Mouse (Mus musculus): ENCODE results near the gene Adra2b. TPM values are rescaled to one million over a fixed set of nuclear protein-coding genes. Genes with fewer than 3 reads are reported as not detected.

The Adra2b gene
- polyA plus RNA-seq, 1 experiment from 2014 or later, result 24.0 TPM

DNA sequence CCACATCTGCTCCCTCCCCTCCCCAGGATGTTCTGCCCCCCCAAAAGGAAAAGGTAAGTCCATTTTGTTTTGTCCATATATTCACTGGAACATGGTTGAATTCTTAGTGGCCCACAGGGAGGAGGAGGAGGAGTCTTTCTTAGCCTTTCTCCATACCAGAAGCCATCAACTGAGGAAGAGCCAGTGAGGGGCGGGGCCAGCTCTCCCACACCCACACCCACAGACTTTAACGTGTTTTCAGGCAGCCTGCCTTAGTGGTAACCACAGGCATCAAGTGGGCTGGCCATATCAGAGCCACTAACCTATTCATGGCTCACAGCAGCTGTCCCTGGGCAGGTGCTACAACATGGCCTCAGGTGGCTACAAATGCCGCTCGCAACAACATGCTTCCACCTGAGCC is 24.2 kb upstream of the Adra2b start:
- WGBS (ENCODE audit: insufficient replicate concordance), result 47% methylated on average over 4 of the region's 4 CpGs
- H3K27me3 ChIP-seq, result peaks cover 51% of the 10 kb centered on the region
- H3K4me3 ChIP-seq (replicated peaks), result no peak overlapping the region
- H3K36me3 ChIP-seq (replicated peaks), result no peaks in the 10 kb centered on the region
- H3K9me3 ChIP-seq (replicated peaks), result no peaks in the 10 kb centered on the region
- no peak overlapping the region for H3K27ac ChIP-seq (replicated peaks)
- H3K4me1 ChIP-seq (replicated peaks), result peaks cover 46% of the 10 kb centered on the region
- no peak overlapping the region for H3K4me2 ChIP-seq
- no peak for ATAC-seq (ENCODE audit: insufficient read depth)
- H3K9ac ChIP-seq, result no peak overlapping the region

GRCm38 (mm10) chr2:127339262-127339661 is 23.7 kb upstream of the Adra2b start:
- H3K9me3 ChIP-seq (replicated peaks), result no peaks in the 10 kb centered on the region
- 68% methylated on average over 6 of the region's 6 CpGs for WGBS (ENCODE audit: insufficient replicate concordance)
- H3K4me1 ChIP-seq (replicated peaks), result peaks cover 43% of the 10 kb centered on the region

DNA sequence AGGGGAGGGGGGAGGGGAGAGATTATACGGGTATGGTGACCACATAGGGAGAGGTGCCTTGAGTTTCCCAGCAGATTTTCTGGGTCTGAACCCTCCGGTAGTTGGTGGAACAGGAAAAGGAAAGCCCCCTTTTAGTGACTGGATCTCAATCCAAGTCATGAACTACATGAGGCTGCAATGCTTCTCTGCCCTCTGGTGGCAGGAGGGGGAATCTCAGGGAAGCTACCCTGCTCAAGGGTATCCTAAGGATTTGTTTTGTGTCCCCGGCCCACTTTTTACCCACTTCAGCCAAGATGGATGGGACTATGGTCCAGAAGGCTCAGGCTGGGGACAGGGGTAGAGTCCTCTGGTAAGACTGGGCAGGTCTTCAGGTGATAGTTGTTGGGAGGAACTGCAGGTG is 21.8 kb upstream of the Adra2b start:
- Histone ChIP-seq H3K9ac (no peak overlapping the region), H3K4me1 (replicated peaks) (peaks cover 27% of the 10 kb centered on the region), H3K4me3 (replicated peaks) (no peak overlapping the region), H3K9me3 (replicated peaks) (no peaks in the 10 kb centered on the region), H3K4me2 (no peak overlapping the region), H3K27ac (replicated peaks) (no peak overlapping the region), H3K27me3 (peaks cover 27% of the 10 kb centered on the region), H3K36me3 (replicated peaks) (no peaks in the 10 kb centered on the region)
- ATAC-seq (ENCODE audit: insufficient read depth), result no peak
- WGBS (ENCODE audit: insufficient replicate concordance), result 11% methylated on average over 3 of the region's 3 CpGs

More at GRCm38 (mm10) chr2:127339262-127339661, 23.7 kb upstream of the Adra2b start:
- Histone ChIP-seq H3K4me3 (replicated peaks) (no peak overlapping the region), H3K27me3 (peaks cover 46% of the 10 kb centered on the region), H3K36me3 (replicated peaks) (no peaks in the 10 kb centered on the region), H3K9ac (no peak overlapping the region), H3K4me2 (no peak overlapping the region), H3K27ac (replicated peaks) (no peak overlapping the region)
- ATAC-seq (ENCODE audit: insufficient read depth), result no peak

DNA sequence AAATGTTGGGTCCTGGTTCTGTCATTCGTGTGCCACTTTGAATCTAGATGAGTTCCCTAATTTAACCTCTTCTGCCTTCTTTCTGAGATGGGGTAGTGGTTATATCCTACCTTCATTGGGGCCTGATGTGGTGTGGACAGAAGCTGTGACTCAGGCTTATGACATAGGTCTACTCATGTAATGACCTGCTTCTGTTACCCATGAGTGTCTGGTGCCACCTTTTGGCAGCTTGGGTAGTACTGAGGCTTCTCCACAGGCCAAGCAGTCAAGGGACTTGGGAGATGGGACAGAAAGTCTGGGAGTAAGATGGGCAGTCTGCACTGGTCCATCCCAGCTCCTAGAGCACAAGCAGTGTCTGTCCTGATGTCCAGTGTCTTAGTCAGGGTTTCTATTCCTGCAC is 16.7 kb upstream of the Adra2b start:
- Histone ChIP-seq H3K36me3 (replicated peaks) (no peaks in the 10 kb centered on the region), H3K4me3 (replicated peaks) (no peak overlapping the region), H3K4me2 (no peak overlapping the region), H3K4me1 (replicated peaks) (no peaks in the 10 kb centered on the region), H3K27me3 (peaks cover 22% of the 10 kb centered on the region), H3K9me3 (replicated peaks) (no peaks in the 10 kb centered on the region), H3K27ac (replicated peaks) (no peak overlapping the region), H3K9ac (no peak overlapping the region)
- 28% methylated on average over 1 of the region's 1 CpGs for WGBS (ENCODE audit: insufficient replicate concordance)
- ATAC-seq (ENCODE audit: insufficient read depth), result no peak

DNA sequence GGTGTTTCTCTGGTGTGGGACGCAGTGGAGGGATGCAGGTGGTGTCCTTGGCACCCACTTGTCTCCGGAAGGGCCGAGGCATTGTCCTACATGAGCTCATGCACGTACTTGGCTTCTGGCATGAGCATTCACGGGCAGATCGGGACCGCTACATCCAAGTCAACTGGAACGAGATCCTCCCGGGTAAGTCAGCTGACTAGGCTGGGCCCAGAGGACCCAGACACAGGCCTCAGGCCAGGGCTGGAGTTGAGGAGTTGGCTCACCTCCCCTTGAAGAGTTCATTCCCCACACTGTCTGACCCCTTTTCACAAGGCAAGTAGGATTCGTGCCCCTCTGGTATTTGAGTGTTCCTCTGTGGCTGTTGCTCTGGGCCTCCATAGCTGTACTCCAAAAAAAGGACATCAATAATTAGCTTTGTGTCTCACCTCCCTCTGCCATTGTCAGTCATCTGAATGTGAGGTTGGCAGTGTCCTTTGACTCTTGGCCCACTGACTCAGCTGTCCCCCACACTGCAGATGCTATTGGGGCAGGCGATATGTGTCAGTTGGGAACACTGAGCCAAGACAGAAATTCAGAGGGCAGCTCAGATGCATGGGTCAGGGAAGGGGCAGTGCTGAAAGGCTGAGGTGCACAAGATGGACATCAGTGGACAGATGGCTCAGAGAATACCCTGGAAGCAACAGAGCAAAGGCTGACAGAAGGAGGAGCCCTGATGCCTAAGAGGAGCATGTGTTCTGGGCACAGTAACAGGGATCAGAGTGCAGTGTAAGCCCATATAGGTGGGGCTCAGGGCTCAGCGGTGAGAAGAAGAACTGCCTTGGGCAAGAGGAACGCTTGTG is 15.6 kb upstream of the Adra2b start:
- WGBS (ENCODE audit: insufficient replicate concordance), result 62% methylated on average over 13 of the region's 13 CpGs
- no peak overlapping the region for H3K9ac ChIP-seq
- H3K27ac ChIP-seq (replicated peaks), result no peak overlapping the region
- no peaks in the 10 kb centered on the region for H3K9me3 ChIP-seq (replicated peaks)
- no peaks in the 10 kb centered on the region for H3K36me3 ChIP-seq (replicated peaks)
- H3K4me3 ChIP-seq (replicated peaks), result no peak overlapping the region
- peaks cover 18% of the 10 kb centered on the region for H3K27me3 ChIP-seq
- no peak for ATAC-seq (ENCODE audit: insufficient read depth)
- H3K4me1 ChIP-seq (replicated peaks), result no peaks in the 10 kb centered on the region
- no peak overlapping the region for H3K4me2 ChIP-seq

GRCm38 (mm10) chr2:127353881-127354280 is 9.1 kb upstream of the Adra2b start:
- H3K27ac ChIP-seq (replicated peaks), result no peak overlapping the region
- H3K4me3 ChIP-seq (replicated peaks), result no peak overlapping the region
- H3K4me1 ChIP-seq (replicated peaks), result no peaks in the 10 kb centered on the region
- H3K36me3 ChIP-seq (replicated peaks), result no peaks in the 10 kb centered on the region
- peaks cover 52% of the 10 kb centered on the region for H3K27me3 ChIP-seq
- no peak overlapping the region for H3K9ac ChIP-seq
- no peak for ATAC-seq (ENCODE audit: insufficient read depth)
- 67% methylated on average over 4 of the region's 4 CpGs for WGBS (ENCODE audit: insufficient replicate concordance)
- H3K4me2 ChIP-seq, result no peak overlapping the region
- no peaks in the 10 kb centered on the region for H3K9me3 ChIP-seq (replicated peaks)

- peak overlapping the region; percentile 96 for H3K4me2 ChIP-seq
- peak; percentile 41 for ATAC-seq (ENCODE audit: insufficient read depth)
- H3K27ac ChIP-seq (replicated peaks), result peak overlapping the region; percentile 72
- H3K9me3 ChIP-seq (replicated peaks), result no peaks in the 10 kb centered on the region
- H3K9ac ChIP-seq, result peak overlapping the region; percentile 78
- 1% methylated on average over 28 of the region's 28 CpGs for WGBS (ENCODE audit: insufficient replicate concordance)
- H3K27me3 ChIP-seq, result peaks cover 91% of the 10 kb centered on the region
- H3K36me3 ChIP-seq (replicated peaks), result peaks cover 8% of the 10 kb centered on the region; the same call in 1 of the 2 replicates
- H3K4me3 ChIP-seq (replicated peaks), result peak overlapping the region; percentile 78
- H3K4me1 ChIP-seq (replicated peaks), result peaks cover 57% of the 10 kb centered on the region
Observed at GRCm38 (mm10) chr2:127363282-127363652, 259 bp downstream of the Adra2b start.

GRCm38 (mm10) chr2:127363696-127364095 is 688 bp downstream of the Adra2b start:
- ATAC-seq (ENCODE audit: insufficient read depth), result no peak
- Histone ChIP-seq H3K9ac (peak overlapping the region; percentile 78), H3K27ac (replicated peaks) (peak overlapping the region; percentile 72), H3K4me1 (replicated peaks) (peaks cover 61% of the 10 kb centered on the region), H3K4me3 (replicated peaks) (peak overlapping the region; percentile 78), H3K4me2 (peak overlapping the region; percentile 96), H3K36me3 (replicated peaks) (peaks cover 12% of the 10 kb centered on the region; the same call in 1 of the 2 replicates), H3K9me3 (replicated peaks) (no peaks in the 10 kb centered on the region), H3K27me3 (peaks cover 87% of the 10 kb centered on the region)
- WGBS (ENCODE audit: insufficient replicate concordance), result 8% methylated on average over 20 of the region's 20 CpGs

- H3K4me1 ChIP-seq (replicated peaks), result peaks cover 69% of the 10 kb centered on the region
- H3K4me2 ChIP-seq, result peak overlapping the region; percentile 96
- H3K9ac ChIP-seq, result peak overlapping the region; percentile 78
- H3K27me3 ChIP-seq, result peaks cover 82% of the 10 kb centered on the region
- peaks cover 18% of the 10 kb centered on the region; the same call in 1 of the 2 replicates for H3K36me3 ChIP-seq (replicated peaks)
- H3K27ac ChIP-seq (replicated peaks), result peak overlapping the region; percentile 1; the same call in 1 of the 2 replicates
- ATAC-seq (ENCODE audit: insufficient read depth), result no peak
- peak overlapping the region; percentile 78 for H3K4me3 ChIP-seq (replicated peaks)
- no peaks in the 10 kb centered on the region for H3K9me3 ChIP-seq (replicated peaks)
- WGBS (ENCODE audit: insufficient replicate concordance), result 7% methylated on average over 8 of the region's 8 CpGs
Observed at GRCm38 (mm10) chr2:127364452-127364851, 1.4 kb downstream of the Adra2b start.

DNA sequence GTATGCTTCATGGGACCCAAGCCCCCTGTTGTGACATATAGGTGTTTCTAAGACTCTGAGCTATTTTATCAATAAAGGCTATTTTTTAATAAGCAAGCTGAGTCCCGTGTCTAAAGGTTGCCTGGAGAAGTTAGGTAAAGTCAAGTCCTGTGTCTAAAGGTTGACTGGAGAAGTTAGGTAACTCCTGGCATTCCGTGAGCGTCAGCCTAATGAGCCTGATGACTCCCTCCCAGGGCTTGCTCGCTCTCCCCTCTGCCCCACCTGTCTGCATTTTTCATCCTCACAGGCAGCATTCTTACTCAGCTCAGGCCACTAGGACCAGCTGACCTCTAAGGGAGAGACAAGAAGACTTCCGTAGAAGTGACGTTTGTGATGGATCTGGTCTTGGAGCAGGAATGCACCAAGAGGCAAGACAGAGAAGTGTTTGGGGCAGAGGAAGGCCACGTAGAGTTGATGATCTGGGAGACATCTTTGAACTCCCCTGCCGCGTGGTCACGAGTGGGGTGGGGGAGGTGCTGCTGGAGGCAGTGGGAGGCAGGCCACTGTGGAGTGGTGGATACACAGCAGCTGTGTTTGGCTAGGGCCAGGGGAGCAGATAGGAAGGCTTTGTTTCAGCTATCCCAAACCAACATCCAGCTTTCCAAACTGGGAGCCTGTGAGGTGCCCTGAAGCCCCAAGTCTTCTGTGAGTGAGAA is 4.3 kb downstream of the Adra2b start:
- no peak for ATAC-seq (ENCODE audit: insufficient read depth)
- WGBS (ENCODE audit: insufficient replicate concordance), result 68% methylated on average over 10 of the region's 10 CpGs
- peaks cover 54% of the 10 kb centered on the region for H3K27me3 ChIP-seq
- peak overlapping the region; percentile 78 for H3K9ac ChIP-seq
- peaks cover 18% of the 10 kb centered on the region; the same call in 1 of the 2 replicates for H3K36me3 ChIP-seq (replicated peaks)
- no peaks in the 10 kb centered on the region for H3K9me3 ChIP-seq (replicated peaks)
- peaks cover 97% of the 10 kb centered on the region for H3K4me1 ChIP-seq (replicated peaks)
- H3K27ac ChIP-seq (replicated peaks), result peak overlapping the region; percentile 93
- H3K4me3 ChIP-seq (replicated peaks), result peak overlapping the region; percentile 78
- H3K4me2 ChIP-seq, result peak overlapping the region; percentile 96

DNA sequence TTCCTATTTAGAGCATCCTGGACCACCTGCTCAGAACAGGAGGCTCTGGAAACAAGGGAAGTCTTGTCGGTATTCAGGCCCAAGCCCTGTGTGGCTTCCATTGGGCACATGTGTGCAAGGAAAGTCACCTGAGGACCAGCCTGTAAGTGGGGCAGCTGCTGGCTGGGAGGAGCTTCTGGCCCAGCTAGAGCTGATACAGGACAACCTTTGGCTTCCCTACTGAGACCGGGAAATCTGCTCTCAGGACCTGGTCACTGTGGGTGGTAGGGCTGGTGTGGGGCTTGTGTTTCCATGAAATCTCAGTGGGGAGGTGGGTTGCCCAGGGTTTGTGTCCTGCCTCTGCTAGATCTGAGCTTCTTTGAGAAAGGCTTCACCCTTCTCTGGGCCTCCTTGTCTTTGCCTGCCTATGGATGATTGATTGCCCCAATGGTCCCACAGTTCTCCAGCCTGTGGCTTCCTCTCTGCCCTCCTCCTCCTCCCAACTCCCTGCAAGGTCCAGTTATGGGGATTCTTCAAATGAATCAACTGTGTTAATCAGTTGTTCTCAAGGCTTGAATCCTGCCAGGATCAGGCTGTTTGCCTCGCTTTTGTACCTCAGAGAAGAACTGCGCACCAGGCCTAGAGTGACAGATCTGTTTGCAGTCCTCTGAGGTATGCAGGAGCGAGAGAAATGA is 6.8 kb downstream of the Adra2b start:
- H3K4me1 ChIP-seq (replicated peaks), result peaks cover 99% of the 10 kb centered on the region
- 54% methylated on average over 5 of the region's 5 CpGs for WGBS (ENCODE audit: insufficient replicate concordance)
- peaks cover 18% of the 10 kb centered on the region; the same call in 1 of the 2 replicates for H3K36me3 ChIP-seq (replicated peaks)
- H3K9me3 ChIP-seq (replicated peaks), result no peaks in the 10 kb centered on the region
- peaks cover 29% of the 10 kb centered on the region for H3K27me3 ChIP-seq
- H3K27ac ChIP-seq (replicated peaks), result peak overlapping the region; percentile 93
- H3K4me3 ChIP-seq (replicated peaks), result peak overlapping the region; percentile 78
- peak overlapping the region; percentile 74 for H3K9ac ChIP-seq
- no peak for ATAC-seq (ENCODE audit: insufficient read depth)
- H3K4me2 ChIP-seq, result peak overlapping the region; percentile 96
